Mouse (Mus musculus): ENCODE data around the gene Cep78. TPM values are rescaled to one million over a fixed set of nuclear protein-coding genes. Genes with fewer than 3 reads are reported as not detected.

The Cep78 gene
- polyA plus RNA-seq, 1 experiment: 4.0 TPM

DNA sequence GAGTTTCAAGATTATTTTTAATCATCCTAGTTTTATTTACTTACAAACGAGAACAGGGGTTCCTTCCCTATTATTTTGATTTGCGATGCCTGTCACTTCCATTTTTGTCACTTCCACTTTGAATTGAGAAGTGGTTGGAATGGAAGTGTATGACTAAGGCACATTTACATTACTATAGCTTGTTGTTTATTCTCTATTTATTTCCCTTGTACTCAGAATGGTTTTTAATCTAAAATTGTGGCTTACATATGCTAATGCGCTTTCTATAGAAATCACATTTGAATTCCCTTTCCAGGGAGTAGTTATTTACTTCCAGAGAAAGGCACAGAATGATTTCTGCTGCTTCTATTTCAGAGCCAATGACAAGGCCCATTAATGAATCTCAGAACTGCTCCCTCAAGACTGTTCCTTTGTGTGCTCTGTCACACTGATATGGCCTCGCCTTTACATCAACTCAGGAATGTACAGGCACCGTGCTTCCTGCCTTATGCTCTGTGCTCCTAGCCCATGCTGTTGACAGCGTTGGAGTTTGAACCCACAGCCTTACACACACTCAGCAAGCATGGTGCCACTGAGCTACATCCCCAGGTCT, 25.1 kb upstream of the Cep78 start:
- TF ChIP-seq TCF3 (IDR thresholded peaks at IDR 0.05; ENCODE audit: insufficient read length, low read depth): no peak
- TF ChIP-seq MYOG (IDR thresholded peaks at IDR 0.05; ENCODE audit: control insufficient read depth in 1 of 3, insufficient read depth in 1 of 3, insufficient read length in 2 of 3, low read depth in 2 of 3): no peak
- no peak for TF ChIP-seq TCF12 (IDR thresholded peaks at IDR 0.05; ENCODE audit: insufficient read depth, poor library complexity, severe bottlenecking)
- no peak for TF ChIP-seq E2F4 (IDR thresholded peaks at IDR 0.05; ENCODE audit: insufficient read depth)
- TF ChIP-seq CEBPB (IDR thresholded peaks at IDR 0.05; ENCODE audit: insufficient read depth, poor library complexity, severe bottlenecking): no peak
- no peak for TF ChIP-seq REST (IDR thresholded peaks at IDR 0.05; ENCODE audit: insufficient read depth, insufficient read length)
- no peak for TF ChIP-seq POLR2AphosphoS2 (IDR thresholded peaks at IDR 0.05; ENCODE audit: insufficient read length, low read depth)
- TF ChIP-seq USF1 (IDR thresholded peaks at IDR 0.05; ENCODE audit: low read depth): no peak
- TF ChIP-seq MAX (IDR thresholded peaks at IDR 0.05; ENCODE audit: low read depth): no peak
- no peak for TF ChIP-seq MYOD1 (IDR thresholded peaks at IDR 0.05; ENCODE audit: control insufficient read depth in 1 of 3, insufficient read length in 2 of 3, low read depth in 2 of 3)
- TF ChIP-seq POLR2A (IDR thresholded peaks at IDR 0.05; ENCODE audit: insufficient read length, low read depth): no peak
- no peak for TF ChIP-seq SRF (IDR thresholded peaks at IDR 0.05; ENCODE audit: control insufficient read depth, insufficient read length, low read depth)
- Histone ChIP-seq H3K79me2 (ENCODE audit: control insufficient read depth, insufficient read depth) (no peaks in the 10 kb centered on the region), H3K4me2 (ENCODE audit: low read depth) (no peak overlapping the region)

DNA sequence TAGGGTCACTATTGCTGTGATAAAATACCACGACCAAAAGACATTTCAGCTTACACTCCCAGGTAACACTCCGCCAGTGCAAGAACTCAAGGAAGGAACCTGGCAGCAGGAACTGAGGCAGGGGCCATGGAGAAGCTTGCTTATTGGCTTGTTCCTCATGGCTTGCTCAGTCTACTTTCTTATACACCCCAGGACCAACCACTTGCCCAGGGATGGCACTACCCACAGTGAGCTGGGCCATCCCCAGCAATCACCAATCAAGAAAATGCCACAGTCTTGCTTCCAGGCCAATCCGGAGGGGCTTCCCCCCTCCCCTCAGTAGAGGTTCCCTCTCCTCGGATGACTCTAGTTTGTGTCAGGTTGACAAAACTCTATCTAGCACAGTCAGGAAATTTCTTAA, 24.3 kb upstream of the Cep78 start:
- no peak overlapping the region for H3ac ChIP-seq (ENCODE audit: control insufficient read depth, insufficient read length)
- H3K79me2 ChIP-seq (ENCODE audit: control insufficient read depth, insufficient read depth): no peaks in the 10 kb centered on the region
- no peaks in the 10 kb centered on the region for H3K36me3 ChIP-seq (ENCODE audit: control insufficient read depth, insufficient read depth)
- no peaks in the 10 kb centered on the region for H3K27me3 ChIP-seq (ENCODE audit: control insufficient read depth, insufficient read depth, insufficient read length)
- H3K4me3 ChIP-seq: no peak overlapping the region
- TF ChIP-seq POLR2A (IDR thresholded peaks at IDR 0.05; ENCODE audit: insufficient read length, low read depth): no peak
- TF ChIP-seq CEBPB (IDR thresholded peaks at IDR 0.05; ENCODE audit: insufficient read depth, poor library complexity, severe bottlenecking): no peak
- TF ChIP-seq MYOD1 (IDR thresholded peaks at IDR 0.05; ENCODE audit: control insufficient read depth in 1 of 3, insufficient read length in 2 of 3, low read depth in 2 of 3): no peak
- TF ChIP-seq E2F4 (IDR thresholded peaks at IDR 0.05; ENCODE audit: insufficient read depth): no peak
- TF ChIP-seq POLR2AphosphoS2 (IDR thresholded peaks at IDR 0.05; ENCODE audit: insufficient read length, low read depth): no peak
- no peak for TF ChIP-seq MYOG (IDR thresholded peaks at IDR 0.05; ENCODE audit: control insufficient read depth in 1 of 3, insufficient read depth in 1 of 3, insufficient read length in 2 of 3, low read depth in 2 of 3)
- TF ChIP-seq MAX (IDR thresholded peaks at IDR 0.05; ENCODE audit: low read depth): no peak
- TF ChIP-seq TCF12 (IDR thresholded peaks at IDR 0.05; ENCODE audit: insufficient read depth, poor library complexity, severe bottlenecking): no peak
- no peak for TF ChIP-seq SRF (IDR thresholded peaks at IDR 0.05; ENCODE audit: control insufficient read depth, insufficient read length, low read depth)
- H3K4me2 ChIP-seq (ENCODE audit: low read depth): no peak overlapping the region

More for the DNA sequence above, 25.1 kb upstream of the Cep78 start:
- Histone ChIP-seq H3K36me3 (ENCODE audit: control insufficient read depth, insufficient read depth) (no peaks in the 10 kb centered on the region), H3K27me3 (ENCODE audit: control insufficient read depth, insufficient read depth, insufficient read length) (no peaks in the 10 kb centered on the region), H3K4me3 (no peak overlapping the region), H3ac (ENCODE audit: control insufficient read depth, insufficient read length) (no peak overlapping the region)

DNA sequence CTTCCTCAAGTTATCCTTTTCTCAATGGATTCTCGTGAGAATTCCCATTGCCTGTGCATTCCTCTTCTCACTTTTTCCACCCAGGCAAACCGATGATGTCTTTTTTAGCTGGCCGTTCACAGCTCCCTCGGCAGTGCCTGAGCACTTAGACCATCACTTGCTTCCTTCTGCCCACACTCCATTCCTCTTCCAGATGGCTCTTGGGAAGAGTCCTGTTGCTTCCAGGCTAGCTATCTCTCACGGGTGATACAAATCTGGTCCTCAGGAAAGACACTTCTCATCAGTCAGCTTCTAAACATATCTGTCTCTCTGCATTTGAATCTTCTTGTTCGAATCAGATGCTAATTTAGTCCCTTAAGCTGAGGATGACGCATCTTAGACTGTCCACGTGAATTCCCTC, 22.3 kb upstream of the Cep78 start:
- H3K4me2 ChIP-seq (ENCODE audit: low read depth): no peak overlapping the region
- TF ChIP-seq TCF3 (IDR thresholded peaks at IDR 0.05; ENCODE audit: insufficient read length, low read depth): no peak
- no peaks in the 10 kb centered on the region for H3K27me3 ChIP-seq (ENCODE audit: control insufficient read depth, insufficient read depth, insufficient read length)
- no peak overlapping the region for H3ac ChIP-seq (ENCODE audit: control insufficient read depth, insufficient read length)
- no peaks in the 10 kb centered on the region for H3K79me2 ChIP-seq (ENCODE audit: control insufficient read depth, insufficient read depth)
- no peaks in the 10 kb centered on the region for H3K36me3 ChIP-seq (ENCODE audit: control insufficient read depth, insufficient read depth)
- H3K4me3 ChIP-seq: no peak overlapping the region

DNA sequence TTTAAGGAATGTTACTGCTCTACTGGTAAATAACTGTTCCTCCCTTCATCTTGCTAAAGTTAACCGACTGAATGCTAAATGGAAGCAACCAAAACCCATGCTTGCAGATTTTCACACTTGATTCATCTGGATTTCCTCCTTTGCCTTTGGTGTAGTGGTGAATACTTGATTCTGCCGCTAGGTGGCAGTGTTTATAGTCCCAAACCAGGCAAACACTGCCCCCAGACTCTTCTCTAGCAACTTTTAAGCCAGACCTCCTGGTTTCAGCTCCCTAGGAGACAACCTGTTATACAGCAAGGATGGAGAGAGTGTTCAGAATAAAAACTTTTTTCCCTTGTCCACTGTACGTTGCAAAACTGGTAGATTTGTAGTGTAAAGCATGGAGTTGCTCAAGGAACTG, 13.4 kb upstream of the Cep78 start:
- Histone ChIP-seq H3K4me3 (no peak overlapping the region), H3K4me2 (ENCODE audit: low read depth) (peak overlapping the region; percentile 53), H3K36me3 (ENCODE audit: control insufficient read depth, insufficient read depth) (no peaks in the 10 kb centered on the region), H3K79me2 (ENCODE audit: control insufficient read depth, insufficient read depth) (no peaks in the 10 kb centered on the region), H3K27me3 (ENCODE audit: control insufficient read depth, insufficient read depth, insufficient read length) (no peaks in the 10 kb centered on the region), H3ac (ENCODE audit: control insufficient read depth, insufficient read length) (no peak overlapping the region)
- no peak for TF ChIP-seq TCF3 (IDR thresholded peaks at IDR 0.05; ENCODE audit: insufficient read length, low read depth)
- no peak for TF ChIP-seq USF1 (IDR thresholded peaks at IDR 0.05; ENCODE audit: low read depth)
- no peak for TF ChIP-seq SRF (IDR thresholded peaks at IDR 0.05; ENCODE audit: control insufficient read depth, insufficient read length, low read depth)
- TF ChIP-seq TCF12 (IDR thresholded peaks at IDR 0.05; ENCODE audit: insufficient read depth, poor library complexity, severe bottlenecking): no peak
- no peak for TF ChIP-seq CEBPB (IDR thresholded peaks at IDR 0.05; ENCODE audit: insufficient read depth, poor library complexity, severe bottlenecking)
- TF ChIP-seq MYOG (IDR thresholded peaks at IDR 0.05; ENCODE audit: control insufficient read depth in 1 of 3, insufficient read depth in 1 of 3, insufficient read length in 2 of 3, low read depth in 2 of 3): no peak
- TF ChIP-seq REST (IDR thresholded peaks at IDR 0.05; ENCODE audit: insufficient read depth, insufficient read length): no peak
- no peak for TF ChIP-seq MYOD1 (IDR thresholded peaks at IDR 0.05; ENCODE audit: control insufficient read depth in 1 of 3, insufficient read length in 2 of 3, low read depth in 2 of 3)
- no peak for TF ChIP-seq MAX (IDR thresholded peaks at IDR 0.05; ENCODE audit: low read depth)
- TF ChIP-seq POLR2A (IDR thresholded peaks at IDR 0.05; ENCODE audit: insufficient read length, low read depth): no peak
- TF ChIP-seq E2F4 (IDR thresholded peaks at IDR 0.05; ENCODE audit: insufficient read depth): no peak

DNA sequence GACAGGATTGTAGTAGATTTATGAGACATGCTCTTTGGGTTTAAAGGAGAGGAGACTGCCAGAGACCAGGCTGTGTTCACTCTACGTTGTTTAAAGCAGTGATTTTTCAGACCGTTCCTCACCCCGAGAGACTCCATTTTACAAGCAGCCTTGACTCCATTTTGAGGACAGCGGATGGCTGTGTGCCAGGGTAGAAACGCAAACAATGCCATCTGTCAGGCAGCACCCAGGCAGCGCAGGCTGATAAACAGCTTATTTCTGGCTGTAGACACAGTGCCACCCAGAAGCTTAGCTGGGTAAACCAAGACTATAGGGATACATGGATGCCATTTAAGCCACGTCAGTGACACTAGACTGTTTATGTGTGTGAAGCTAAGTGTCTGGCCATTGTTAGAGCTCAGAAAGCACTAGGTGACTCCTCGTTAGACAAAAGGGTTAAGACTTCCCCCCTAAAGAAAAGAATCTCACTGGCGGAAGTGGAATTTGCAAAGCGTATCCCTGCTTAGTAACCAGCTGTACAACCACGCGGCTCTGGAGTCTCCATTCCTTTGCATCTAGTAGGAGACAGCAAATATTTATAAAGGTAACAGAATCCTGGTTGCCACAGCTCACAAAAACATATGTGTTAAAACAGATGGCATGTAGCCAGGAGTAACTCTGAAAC, 12.2 kb upstream of the Cep78 start:
- Histone ChIP-seq H3K4me2 (ENCODE audit: low read depth) (peak overlapping the region; percentile 53), H3K79me2 (ENCODE audit: control insufficient read depth, insufficient read depth) (no peaks in the 10 kb centered on the region), H3K4me3 (no peak overlapping the region), H3K36me3 (ENCODE audit: control insufficient read depth, insufficient read depth) (no peaks in the 10 kb centered on the region), H3ac (ENCODE audit: control insufficient read depth, insufficient read length) (no peak overlapping the region), H3K27me3 (ENCODE audit: control insufficient read depth, insufficient read depth, insufficient read length) (no peaks in the 10 kb centered on the region)
- TF ChIP-seq USF1 (IDR thresholded peaks at IDR 0.05; ENCODE audit: low read depth) (no peak), MYOD1 (IDR thresholded peaks at IDR 0.05; ENCODE audit: control insufficient read depth in 1 of 3, insufficient read length in 2 of 3, low read depth in 2 of 3) (no peak), E2F4 (IDR thresholded peaks at IDR 0.05; ENCODE audit: insufficient read depth) (no peak), TCF3 (IDR thresholded peaks at IDR 0.05; ENCODE audit: insufficient read length, low read depth) (no peak), POLR2AphosphoS2 (IDR thresholded peaks at IDR 0.05; ENCODE audit: insufficient read length, low read depth) (no peak), REST (IDR thresholded peaks at IDR 0.05; ENCODE audit: insufficient read depth, insufficient read length) (no peak), TCF12 (IDR thresholded peaks at IDR 0.05; ENCODE audit: insufficient read depth, poor library complexity, severe bottlenecking) (no peak), MAX (IDR thresholded peaks at IDR 0.05; ENCODE audit: low read depth) (no peak), SRF (IDR thresholded peaks at IDR 0.05; ENCODE audit: control insufficient read depth, insufficient read length, low read depth) (no peak), CEBPB (IDR thresholded peaks at IDR 0.05; ENCODE audit: insufficient read depth, poor library complexity, severe bottlenecking) (no peak), POLR2A (IDR thresholded peaks at IDR 0.05; ENCODE audit: insufficient read length, low read depth) (no peak), MYOG (IDR thresholded peaks at IDR 0.05; ENCODE audit: control insufficient read depth in 1 of 3, insufficient read depth in 1 of 3, insufficient read length in 2 of 3, low read depth in 2 of 3) (no peak)

Measured in myocyte (in vitro differentiated cells).